Mouse (Mus musculus) stomach, embryonic 14.5 days (tissue): Measurements from ENCODE around the gene Angpt4. TPM values are rescaled to one million over a fixed set of nuclear protein-coding genes. Genes with fewer than 3 reads are reported as not detected.

Experiments
- ATAC-seq: fragments of 200-750 bp; cut with Nextera tagmentation; 2 replicates; pipeline ENCODE4 v1.8.0; 2017; ENCODE audit warnings: low read depth, moderate TSS enrichment; ENCODE audit not compliant: insufficient number of reproducible peaks, insufficient read depth, low FRiP score
- H3K27ac ChIP-seq: fragments of 300-500 bp; sonication (generic); 2 replicates; pipeline ENCODE4 v1.5.1; 2014; ENCODE audit warnings: mild to moderate bottlenecking, low read length, moderate library complexity, mixed read lengths
- H3K27me3 ChIP-seq: fragments of 300-500 bp; sonication (generic); 2 replicates; pipeline ENCODE4 v1.6.1; 2014; ENCODE audit warnings: low read length, control low read depth, mixed read lengths; ENCODE audit not compliant: control insufficient read depth, insufficient read depth
- H3K36me3 ChIP-seq: fragments of 300-500 bp; sonication (generic); 2 replicates; pipeline ENCODE4 v1.6.1; 2014; ENCODE audit warnings: mild to moderate bottlenecking, control low read depth, low read length, moderate library complexity, mixed read lengths; ENCODE audit not compliant: control insufficient read depth, insufficient read depth
- H3K4me1 ChIP-seq: fragments of 300-500 bp; sonication (generic); 2 replicates; pipeline ENCODE4 v1.6.1; 2014; ENCODE audit warnings: low read length, control low read depth, mixed read lengths; ENCODE audit not compliant: control insufficient read depth, insufficient read depth
- H3K4me2 ChIP-seq: fragments of 300-500 bp; sonication (generic); replicated peaks from 2 replicates; pipeline ENCODE4 v1.6.1; 2014; ENCODE audit warnings: low read depth, low read length, control low read depth
- H3K4me3 ChIP-seq: fragments of 300-500 bp; sonication (generic); 2 replicates; pipeline ENCODE4 v1.5.1; 2014; ENCODE audit warnings: low read depth, low read length, control low read depth
- H3K9ac ChIP-seq: fragments of 300-500 bp; sonication (generic); replicated peaks from 2 replicates; pipeline ENCODE4 v1.6.1; 2014; ENCODE audit warnings: low read depth, mild to moderate bottlenecking, control low read depth, low read length, moderate library complexity, mixed read lengths
- H3K9me3 ChIP-seq: fragments of 300-500 bp; sonication (generic); 2 replicates; pipeline ENCODE4 v1.6.1; 2016; ENCODE audit warnings: low read depth, low read length, control low read depth; ENCODE audit not compliant: control insufficient read depth
- WGBS: fragments of 180-500 bp; shearing (Covaris S2); extraction: QIAGEN DNeasy Blood & Tissue Kit; methylation state at CpG from one replicate; pipeline ENCODE4 v1.1.7; 2014; 5-methylcytosine and 5-hydroxymethylcytosine counted together
- polyA plus RNA-seq: library from polyadenylated mRNA; unstranded; fragments of >200 nt; fragmentation: Nextera tagmentation; extraction: Ambion mirVana; gene quantifications from 2 replicates; pipeline ENCODE4 v1.2.1, GENCODE M21; 2014

Gene Angpt4
- polyA plus RNA-seq, 1 experiment from 2014 or later: 0.58 TPM

DNA sequence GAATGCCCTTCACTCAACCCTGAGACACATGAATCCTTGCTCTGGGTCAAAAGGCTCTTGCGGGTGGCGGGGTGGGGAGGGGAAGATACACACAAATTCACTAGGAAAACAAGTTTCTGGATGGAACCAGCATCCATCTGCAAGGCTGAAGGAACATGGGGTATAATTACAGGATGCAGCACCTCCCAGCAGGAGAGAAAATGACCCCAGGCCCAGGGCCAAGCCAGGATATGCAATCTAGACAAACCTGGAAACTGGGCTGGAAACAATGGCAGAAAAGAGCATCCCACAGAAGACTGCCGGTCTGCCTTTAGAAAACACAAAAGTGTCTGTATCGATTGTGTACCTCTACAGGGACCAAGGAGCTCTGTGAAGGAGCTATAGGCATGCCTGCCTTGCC lies 7.1 kb upstream of the Angpt4 start:
- Histone ChIP-seq H3K36me3 (no peaks in the 10 kb centered on the region), H3K9me3 (no peaks in the 10 kb centered on the region), H3K9ac (no peak overlapping the region), H3K4me3 (no peak overlapping the region), H3K27ac (no peak overlapping the region), H3K4me1 (no peaks in the 10 kb centered on the region), H3K4me2 (no peak overlapping the region), H3K27me3 (no peaks in the 10 kb centered on the region)
- ATAC-seq: no peak
- WGBS: 64% methylated on average over 4 of the region's 4 CpGs

DNA sequence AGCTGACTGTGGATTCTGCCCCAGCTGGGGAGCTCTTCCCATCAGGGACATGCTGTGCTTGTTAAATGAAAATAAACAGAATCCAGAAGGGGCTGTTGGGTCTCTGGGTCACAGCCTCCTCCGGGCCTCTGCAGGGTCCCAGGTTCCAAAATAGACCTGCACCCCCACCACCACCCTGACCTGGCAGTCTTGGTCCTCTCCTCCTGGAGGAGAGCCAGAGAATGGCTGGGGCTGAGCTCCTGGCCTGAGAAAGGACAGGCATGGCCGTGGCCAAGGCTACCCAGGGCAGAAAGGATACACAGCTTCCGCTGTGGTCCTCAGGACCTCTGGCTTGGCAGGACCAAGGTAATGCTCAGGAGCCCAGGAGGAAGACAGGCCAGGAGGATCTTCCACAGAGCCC lies 6.4 kb upstream of the Angpt4 start:
- Histone ChIP-seq H3K27ac (no peak overlapping the region), H3K36me3 (no peaks in the 10 kb centered on the region), H3K4me1 (no peaks in the 10 kb centered on the region), H3K4me2 (no peak overlapping the region), H3K9ac (no peak overlapping the region), H3K9me3 (no peaks in the 10 kb centered on the region), H3K27me3 (no peaks in the 10 kb centered on the region), H3K4me3 (no peak overlapping the region)
- no peak for ATAC-seq
- 49% methylated on average over 3 of the region's 3 CpGs for WGBS

DNA sequence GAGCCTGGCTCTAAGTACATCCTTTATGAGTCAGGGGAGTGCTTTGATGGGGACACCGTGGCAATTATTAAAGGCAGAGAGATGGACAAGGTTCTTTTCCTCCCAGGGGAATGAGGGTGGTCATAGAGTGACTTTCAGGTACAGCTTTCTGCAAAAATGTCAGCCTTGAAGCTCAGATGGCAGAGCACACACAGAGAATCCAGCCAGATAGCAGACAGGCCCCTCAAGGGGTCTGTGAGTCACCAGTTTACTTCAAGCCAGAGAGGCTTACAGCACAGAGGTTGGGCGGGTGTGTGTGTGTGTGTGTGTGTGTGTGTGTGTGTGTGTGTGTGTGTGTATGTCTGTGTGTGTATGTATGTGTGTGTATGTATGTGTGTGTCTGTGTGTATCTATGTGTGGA lies 4.0 kb upstream of the Angpt4 start:
- Histone ChIP-seq H3K4me1 (peaks cover 9% of the 10 kb centered on the region; the same call in 1 of the 2 replicates), H3K27ac (no peak overlapping the region), H3K9me3 (no peaks in the 10 kb centered on the region), H3K4me3 (no peak overlapping the region), H3K9ac (no peak overlapping the region), H3K27me3 (no peaks in the 10 kb centered on the region), H3K4me2 (no peak overlapping the region), H3K36me3 (no peaks in the 10 kb centered on the region)
- WGBS: 73% methylated on average over 2 of the region's 2 CpGs
- ATAC-seq: no peak

DNA sequence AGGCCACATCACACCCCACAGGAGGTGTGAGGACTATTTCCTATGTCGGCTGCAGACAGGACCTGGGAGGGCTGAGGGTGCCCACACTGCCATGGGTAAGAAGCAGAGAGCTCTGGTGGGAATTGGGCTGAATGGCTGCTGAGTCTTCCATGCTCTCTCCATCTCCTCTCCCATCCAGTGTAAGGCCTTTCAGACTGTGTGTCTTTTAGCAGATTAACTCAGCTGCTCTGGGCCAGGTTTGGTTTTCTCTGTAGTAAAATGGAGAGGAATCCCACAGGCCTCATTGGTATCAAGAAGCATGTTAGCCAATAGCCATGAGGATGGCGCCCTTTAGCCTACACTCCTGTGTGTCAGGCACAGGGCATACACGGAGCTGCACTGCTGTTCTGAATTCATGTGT lies 1.6 kb upstream of the Angpt4 start:
- Histone ChIP-seq H3K9ac (no peak overlapping the region), H3K4me3 (no peak overlapping the region), H3K4me1 (peaks cover 9% of the 10 kb centered on the region; the same call in 1 of the 2 replicates), H3K4me2 (no peak overlapping the region), H3K36me3 (no peaks in the 10 kb centered on the region), H3K27me3 (no peaks in the 10 kb centered on the region), H3K27ac (no peak overlapping the region), H3K9me3 (no peaks in the 10 kb centered on the region)
- 82% methylated on average over 3 of the region's 3 CpGs for WGBS
- no peak for ATAC-seq

DNA sequence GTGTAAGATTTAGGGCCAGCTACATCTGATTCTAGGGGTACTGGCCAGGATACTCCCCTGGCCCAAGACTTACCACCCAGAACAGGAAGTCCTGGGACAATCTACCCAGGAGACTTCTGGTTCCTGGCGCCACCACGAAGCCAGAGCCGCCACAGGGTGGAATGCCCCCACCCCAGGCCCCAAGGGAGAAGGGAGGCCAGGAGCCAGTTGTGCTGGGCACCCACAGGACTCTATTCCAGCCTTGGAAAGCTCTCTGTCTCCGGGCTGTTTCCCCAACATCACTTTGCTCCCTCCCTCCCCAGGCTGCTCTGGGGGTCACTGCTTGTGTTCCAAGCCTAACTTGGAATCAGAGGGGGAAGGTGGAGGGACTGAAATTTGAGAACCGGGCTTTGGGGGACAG lies 512 bp upstream of the Angpt4 start:
- H3K9ac ChIP-seq: no peak overlapping the region
- no peaks in the 10 kb centered on the region for H3K36me3 ChIP-seq
- no peak overlapping the region for H3K4me2 ChIP-seq
- WGBS: 45% methylated on average over 5 of the region's 5 CpGs
- no peaks in the 10 kb centered on the region for H3K27me3 ChIP-seq
- H3K27ac ChIP-seq: peak overlapping the region; percentile 52; the same call in 1 of the 2 replicates
- H3K9me3 ChIP-seq: no peaks in the 10 kb centered on the region
- no peak; the same call in 1 of the 2 replicates for ATAC-seq
- H3K4me1 ChIP-seq: peaks cover 9% of the 10 kb centered on the region; the same call in 1 of the 2 replicates
- no peak overlapping the region for H3K4me3 ChIP-seq

DNA sequence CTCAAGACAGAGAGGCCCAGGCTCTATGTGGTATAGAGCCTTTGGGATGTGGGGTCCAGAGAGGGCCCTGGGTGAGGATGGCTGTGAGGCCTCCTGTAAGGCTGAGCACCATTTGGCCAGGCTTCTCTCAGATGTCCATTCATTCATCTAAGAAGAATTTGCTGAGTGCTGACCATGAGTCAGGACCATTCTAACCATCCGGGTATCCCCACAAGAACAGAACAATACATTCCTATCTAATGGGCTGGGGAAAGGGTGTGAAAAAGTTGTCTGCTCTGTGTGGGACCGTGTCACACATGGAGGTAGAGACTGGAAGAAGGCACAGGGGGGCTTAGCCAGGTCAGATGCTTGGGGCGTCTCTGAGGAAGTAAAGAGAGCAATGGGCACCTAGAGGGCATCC lies 741 bp downstream of the Angpt4 start:
- no peak overlapping the region for H3K4me2 ChIP-seq
- H3K9ac ChIP-seq: no peak overlapping the region
- no peaks in the 10 kb centered on the region for H3K27me3 ChIP-seq
- no peak overlapping the region for H3K27ac ChIP-seq
- no peaks in the 10 kb centered on the region for H3K36me3 ChIP-seq
- 75% methylated on average over 3 of the region's 3 CpGs for WGBS
- H3K9me3 ChIP-seq: no peaks in the 10 kb centered on the region
- no peak overlapping the region for H3K4me3 ChIP-seq
- no peak for ATAC-seq
- H3K4me1 ChIP-seq: peaks cover 17% of the 10 kb centered on the region; the same call in 1 of the 2 replicates

DNA sequence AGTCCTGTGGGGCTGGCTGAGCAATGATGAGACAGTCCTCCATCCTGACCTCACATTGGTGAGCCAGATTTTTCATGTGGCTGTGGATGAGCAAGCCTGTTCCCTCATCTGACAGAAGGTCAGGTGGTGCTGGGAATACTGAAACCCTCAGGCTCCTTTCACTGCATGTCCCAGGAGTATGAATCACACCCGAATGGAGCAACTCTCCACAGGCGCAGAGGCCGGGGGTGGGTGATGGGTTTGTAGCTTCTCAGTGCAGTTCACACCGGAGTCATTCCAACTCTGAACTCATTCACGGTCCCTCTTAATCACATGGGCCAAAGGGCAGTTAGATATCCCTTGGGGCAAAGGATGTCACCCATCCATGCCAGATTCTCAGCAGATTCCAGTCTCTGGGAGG lies 3.1 kb downstream of the Angpt4 start:
- Histone ChIP-seq H3K36me3 (no peaks in the 10 kb centered on the region), H3K9ac (no peak overlapping the region), H3K4me3 (no peak overlapping the region), H3K27ac (no peak overlapping the region), H3K9me3 (no peaks in the 10 kb centered on the region), H3K4me1 (peaks cover 19% of the 10 kb centered on the region; the same call in 1 of the 2 replicates), H3K4me2 (no peak overlapping the region), H3K27me3 (no peaks in the 10 kb centered on the region)
- 80% methylated on average over 5 of the region's 5 CpGs for WGBS
- no peak for ATAC-seq

DNA sequence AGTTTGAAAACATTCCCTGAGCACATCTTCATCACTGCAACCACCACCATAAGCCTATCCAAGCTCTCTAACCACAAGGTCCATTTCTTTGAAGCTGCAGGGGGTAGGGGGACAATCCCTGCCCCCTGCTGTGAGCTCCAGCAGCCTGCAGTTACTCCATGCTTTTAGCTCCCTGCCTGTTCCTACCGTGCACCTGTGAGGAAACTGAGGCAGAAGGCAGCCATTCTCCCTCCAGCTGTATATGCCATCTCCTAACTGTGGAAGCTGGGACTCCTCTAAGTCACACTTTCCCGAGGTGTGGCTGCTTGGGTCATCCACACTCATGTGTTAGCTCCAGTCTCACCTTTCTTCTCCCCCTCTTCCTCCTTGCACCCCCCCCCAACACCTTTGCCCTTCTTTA lies 4.1 kb downstream of the Angpt4 start:
- Histone ChIP-seq H3K4me1 (peaks cover 20% of the 10 kb centered on the region; the same call in 1 of the 2 replicates), H3K36me3 (no peaks in the 10 kb centered on the region), H3K9me3 (no peaks in the 10 kb centered on the region), H3K27ac (no peak overlapping the region), H3K9ac (no peak overlapping the region), H3K4me3 (no peak overlapping the region), H3K4me2 (no peak overlapping the region), H3K27me3 (no peaks in the 10 kb centered on the region)
- 27% methylated on average over 2 of the region's 2 CpGs for WGBS
- ATAC-seq: no peak

DNA sequence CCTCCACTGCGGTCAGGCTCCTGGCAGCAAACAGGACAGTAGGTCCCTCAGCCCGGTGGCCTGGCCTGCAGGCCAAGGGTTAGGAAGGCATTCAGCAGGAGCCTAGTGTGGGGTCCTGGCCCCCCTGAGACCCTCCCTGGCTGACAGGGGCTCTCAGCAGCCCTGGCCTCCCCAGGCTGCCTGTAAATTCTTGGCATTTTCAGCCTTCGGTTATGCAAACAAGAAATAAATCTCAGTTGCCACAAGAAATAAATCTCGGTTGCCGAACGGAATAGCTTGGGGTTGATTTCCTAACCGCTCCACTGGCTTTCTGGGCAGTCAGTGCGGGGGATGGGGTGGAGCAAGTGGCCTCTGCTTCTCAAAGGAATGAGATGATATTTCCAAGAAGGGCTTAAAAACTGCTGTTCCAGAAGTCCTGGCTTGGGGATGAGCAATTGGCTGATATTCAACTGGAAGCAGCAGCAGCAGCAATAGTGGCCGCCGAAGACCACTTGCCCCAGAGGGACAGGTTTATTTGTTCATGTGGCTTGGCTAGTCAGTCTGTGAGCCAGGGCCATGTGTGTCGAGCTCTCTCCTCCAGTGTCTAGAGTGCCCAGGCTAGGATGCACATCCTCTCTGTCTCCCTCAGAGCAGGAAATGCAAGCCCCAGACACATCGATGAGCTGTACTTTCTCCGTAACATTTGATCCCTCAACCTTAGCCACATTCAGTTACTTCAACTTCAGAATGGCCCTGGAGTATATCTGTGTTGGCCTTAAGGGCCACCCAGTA lies 5.2 kb downstream of the Angpt4 start:
- H3K9ac ChIP-seq: no peak overlapping the region
- H3K27me3 ChIP-seq: no peaks in the 10 kb centered on the region
- H3K4me2 ChIP-seq: no peak overlapping the region
- no peak overlapping the region for H3K4me3 ChIP-seq
- H3K27ac ChIP-seq: no peak overlapping the region
- ATAC-seq: no peak
- H3K36me3 ChIP-seq: no peaks in the 10 kb centered on the region
- H3K9me3 ChIP-seq: no peaks in the 10 kb centered on the region
- peaks cover 16% of the 10 kb centered on the region; the same call in 1 of the 2 replicates for H3K4me1 ChIP-seq
- 28% methylated on average over 13 of the region's 13 CpGs for WGBS
